Mouse (Mus musculus): ENCODE results near the gene Spsb4.

DNA sequence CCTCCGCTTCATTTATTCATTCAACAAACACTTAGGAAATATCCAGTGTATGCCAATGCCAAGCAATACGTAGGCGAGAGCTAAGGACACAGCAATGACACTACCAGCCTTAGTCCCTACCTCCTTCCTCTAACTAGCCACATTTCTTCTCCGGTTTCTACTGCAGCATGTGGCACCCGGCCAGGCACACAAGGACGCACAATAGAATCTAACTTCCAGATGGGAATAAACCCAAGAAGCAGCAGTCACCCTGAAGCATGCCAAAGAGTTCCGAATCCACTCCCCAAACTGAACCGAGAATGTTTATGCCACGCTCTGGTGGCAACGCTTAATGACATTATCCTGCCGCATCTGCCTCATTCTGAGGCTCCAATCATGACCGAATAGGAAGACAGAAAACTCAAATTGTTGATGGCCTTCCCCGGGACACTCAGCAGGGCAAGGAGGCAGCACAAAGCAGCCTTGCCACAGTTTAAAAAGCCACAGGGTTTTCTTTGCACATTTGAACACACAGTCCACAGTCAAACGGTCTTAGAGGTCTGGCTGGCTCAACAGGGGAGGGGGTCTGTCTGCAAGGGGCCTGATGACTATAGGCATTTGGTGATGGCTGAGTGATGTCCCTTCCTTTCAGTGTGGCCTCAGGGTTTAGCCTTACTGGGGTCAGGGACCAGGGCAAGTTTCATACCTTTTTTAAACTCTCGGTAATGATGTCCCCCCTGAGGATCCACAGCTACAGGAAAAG lies 7.0 kb downstream of the Spsb4 start:
- no peak for TF ChIP-seq POLR2A (IDR thresholded peaks at IDR 0.05; ENCODE audit: control insufficient read depth, extremely low read depth, insufficient read depth, low read length, poor library complexity)
- no peak for TF ChIP-seq CTCF (IDR thresholded peaks at IDR 0.05; ENCODE audit: borderline replicate concordance, control insufficient read depth, extremely low read depth, insufficient read depth, low read length, poor library complexity)
